Mouse (Mus musculus) intestine, postnatal 0 days (tissue): Measurements from ENCODE around the gene Npc1l1. TPM values are rescaled to one million over a fixed set of nuclear protein-coding genes. Genes with fewer than 3 reads are reported as not detected.
"Not testable (repeated sequence)": the region's sequence is repeated elsewhere in the genome, so short reads cannot be mapped to it uniquely, and the experiment has no call there.

ENCODE experiments used
- ATAC-seq: fragments of 200-750 bp; cut with Nextera tagmentation; 2 replicates; pipeline ENCODE4 v1.8.0; 2017; ENCODE audit warnings: mild to moderate bottlenecking, moderate TSS enrichment, moderate library complexity
- H3K27ac ChIP-seq: fragments of 300-500 bp; sonication (generic); 2 replicates; pipeline ENCODE4 v1.5.1; 2014; ENCODE audit warnings: mild to moderate bottlenecking, low read depth, low read length, moderate library complexity
- H3K27me3 ChIP-seq: fragments of 300-500 bp; sonication (generic); replicated peaks from 2 replicates; pipeline ENCODE4 v1.6.1; 2014; ENCODE audit warnings: low read length, mixed read lengths; ENCODE audit not compliant: control insufficient read depth, insufficient read depth
- H3K36me3 ChIP-seq: fragments of 300-500 bp; sonication (generic); 2 replicates; pipeline ENCODE4 v1.6.1; 2014; ENCODE audit warnings: mild to moderate bottlenecking, moderate library complexity; ENCODE audit not compliant: control insufficient read depth, insufficient read depth
- H3K4me1 ChIP-seq: fragments of 300-500 bp; sonication (generic); replicated peaks from 2 replicates; pipeline ENCODE4 v1.6.1; 2014; ENCODE audit warnings: antibody characterized with exemption, low read length, mixed read lengths; ENCODE audit not compliant: control insufficient read depth, insufficient read depth
- H3K4me2 ChIP-seq: fragments of 300-500 bp; sonication (generic); replicated peaks from 2 replicates; pipeline ENCODE4 v1.6.1; 2014; ENCODE audit warnings: low read depth, mild to moderate bottlenecking, moderate library complexity
- H3K4me3 ChIP-seq: fragments of 300-500 bp; sonication (generic); 2 replicates; pipeline ENCODE4 v1.5.1; 2014; ENCODE audit warnings: low read depth, low read length
- H3K9ac ChIP-seq: fragments of 300-500 bp; sonication (generic); 2 replicates; pipeline ENCODE4 v1.6.1; 2014; ENCODE audit warnings: mild to moderate bottlenecking, low read depth, low read length
- H3K9me3 ChIP-seq: fragments of 300-500 bp; sonication (generic); 2 replicates; pipeline ENCODE4 v1.6.1; 2016; ENCODE audit warnings: mixed run types; ENCODE audit not compliant: control insufficient read depth
- CTCF ChIP-seq: sonication (generic); IDR thresholded peaks from 2 replicates; pipeline ENCODE4 v1.5.1; 2016; ENCODE audit warnings: low read depth, mild to moderate bottlenecking, control low read depth, antibody characterized with exemption, moderate library complexity
- WGBS: fragments of 180-500 bp; shearing (Covaris S2); extraction: QIAGEN DNeasy Blood & Tissue Kit; methylation state at CpG from one replicate; pipeline ENCODE4 v1.1.7; 2014; 5-methylcytosine and 5-hydroxymethylcytosine counted together
- polyA plus RNA-seq: library from polyadenylated mRNA; unstranded; fragments of >200 nt; fragmentation: Nextera tagmentation; extraction: Ambion mirVana; gene quantifications from 2 replicates; pipeline ENCODE4 v1.2.1, GENCODE M21; 2015

The Npc1l1 gene
- polyA plus RNA-seq, 1 experiment from 2014 or later: 70.7 TPM

DNA sequence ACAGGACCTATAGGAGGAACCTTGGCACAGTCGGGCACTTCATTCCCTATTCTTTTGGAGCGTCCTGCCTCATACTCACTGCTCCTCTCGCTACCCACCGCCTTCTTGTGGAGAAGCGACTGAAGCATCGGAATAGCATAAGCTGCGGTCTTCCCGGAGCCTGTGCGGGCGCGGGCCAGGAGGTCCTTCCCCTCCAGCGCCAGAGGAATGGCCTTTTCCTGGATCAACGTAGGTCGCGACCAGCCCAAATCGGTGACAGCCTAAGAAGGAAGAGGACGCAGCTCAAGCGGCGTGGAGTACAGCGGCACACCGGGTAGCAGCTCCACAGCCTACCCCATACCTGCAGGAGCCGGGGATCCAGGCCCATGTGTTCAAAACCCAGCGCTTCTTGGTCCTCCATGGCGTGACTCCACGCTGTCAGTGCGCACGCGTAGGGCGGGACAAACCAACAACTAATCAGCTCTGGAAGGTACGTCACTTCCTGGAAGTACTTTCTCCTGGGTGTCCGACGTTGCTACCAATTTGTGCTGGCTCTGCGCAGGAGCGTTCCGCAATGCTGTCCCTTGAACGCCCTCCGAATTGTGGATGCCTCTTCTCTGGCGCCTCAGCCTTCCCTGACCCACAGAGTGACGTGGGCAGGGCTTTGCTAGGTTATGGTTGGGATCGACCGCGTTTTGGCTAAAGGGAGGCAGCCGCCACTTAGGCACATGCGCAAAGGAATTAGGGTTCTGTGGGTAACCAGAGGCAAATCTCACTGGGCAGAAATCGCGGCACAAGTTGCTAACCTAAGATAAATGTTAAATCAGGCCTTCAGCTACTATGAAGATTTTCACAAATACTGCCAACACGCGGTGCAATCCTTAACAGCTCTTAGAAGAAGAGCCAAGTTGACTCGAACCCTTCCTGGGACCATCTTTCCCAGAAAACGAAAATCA is 37.6 kb upstream of the Npc1l1 start, which contains the start of gene Ddx56:
Ddx56 (minus strand) TSS at position 453 of the 935 bp plus-strand sequence.
- ATAC-seq: peak; percentile 91
- peak within 1 kb of the TSS; percentile 94 for H3K27ac ChIP-seq
- H3K4me3 ChIP-seq: peak within 1 kb of the TSS; percentile 89
- peak within 1 kb of the TSS; percentile 81 for H3K9ac ChIP-seq
- peaks cover 4% of the 10 kb centered on the region; the same call in 1 of the 2 replicates for H3K4me1 ChIP-seq
- no peaks in the 10 kb centered on the region for H3K27me3 ChIP-seq
- 0 out of 2 replicates have a peak, but pooled peaks have one; percentile 1 for TF ChIP-seq CTCF
- H3K9me3 ChIP-seq: no peaks in the 10 kb centered on the region
- peaks cover 51% of the 10 kb centered on the region for H3K36me3 ChIP-seq
- WGBS: 1% methylated on average over 50 of the region's 50 CpGs
- peak within 1 kb of the TSS; percentile 84 for H3K4me2 ChIP-seq

DNA sequence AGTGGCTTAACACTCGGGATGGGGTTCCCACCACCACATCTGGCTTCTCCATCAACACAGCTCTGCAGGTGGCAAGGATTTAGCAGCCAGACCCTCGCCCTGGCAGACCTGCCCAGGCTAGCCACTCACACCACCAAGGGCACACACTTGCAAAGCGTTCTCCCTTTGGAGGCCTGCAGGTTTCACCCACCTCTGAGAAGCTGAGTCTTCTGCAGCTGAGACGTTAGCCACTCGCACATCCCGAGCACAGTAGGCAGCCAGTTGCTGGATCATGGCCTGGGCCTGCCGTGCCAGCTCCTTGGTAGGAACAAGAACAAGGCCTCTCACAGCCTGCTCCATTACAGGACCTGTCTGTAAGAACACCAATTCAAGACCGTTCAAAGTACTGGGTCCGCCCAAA is 36.7 kb upstream of the Npc1l1 start:
- Histone ChIP-seq H3K27me3 (no peaks in the 10 kb centered on the region), H3K9me3 (no peaks in the 10 kb centered on the region), H3K9ac (peak overlapping the region; percentile 81), H3K4me1 (peaks cover 4% of the 10 kb centered on the region; the same call in 1 of the 2 replicates), H3K4me2 (peak overlapping the region; percentile 84), H3K27ac (no peak overlapping the region), H3K36me3 (peaks cover 55% of the 10 kb centered on the region), H3K4me3 (peak overlapping the region; percentile 89)
- no peak for TF ChIP-seq CTCF
- 60% methylated on average over 9 of the region's 9 CpGs for WGBS
- ATAC-seq: no peak

DNA sequence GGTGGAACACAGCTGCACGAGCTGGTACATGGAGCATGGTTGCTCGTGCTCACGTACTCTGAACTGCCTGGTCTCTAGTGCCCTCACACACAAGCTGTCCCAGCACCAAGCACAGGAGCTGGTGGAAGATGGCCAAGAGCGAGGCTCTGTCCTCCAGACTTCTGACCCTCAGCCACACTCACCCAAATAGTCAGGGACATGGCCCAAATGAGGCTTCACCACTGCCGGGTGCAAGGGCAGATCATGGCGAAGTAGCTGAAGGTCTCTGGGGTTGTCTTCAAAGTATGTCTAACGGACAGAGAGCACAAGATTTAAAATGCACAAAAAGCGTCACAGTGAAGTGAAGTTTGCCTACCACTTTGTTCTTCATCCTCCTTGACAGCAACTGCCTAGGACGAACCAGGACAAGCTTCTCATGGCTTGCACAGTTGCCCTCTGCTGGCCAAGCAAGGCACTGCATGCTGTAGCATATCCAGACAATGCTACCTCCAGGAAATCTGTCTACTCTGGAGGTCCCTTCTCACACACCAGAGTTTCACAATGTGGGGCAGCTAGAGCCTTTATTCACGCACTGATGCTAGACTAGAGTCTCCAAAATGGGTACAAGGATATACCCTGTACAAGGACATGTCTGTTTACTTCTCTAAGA is 31.6 kb upstream of the Npc1l1 start:
- no peaks in the 10 kb centered on the region for H3K9me3 ChIP-seq
- H3K4me1 ChIP-seq: peaks cover 2% of the 10 kb centered on the region; the same call in 1 of the 2 replicates
- H3K27me3 ChIP-seq: no peaks in the 10 kb centered on the region
- 0 out of 2 replicates have a peak, but pooled peaks have one; percentile 28 for ATAC-seq
- no peak overlapping the region for H3K4me2 ChIP-seq
- no peak overlapping the region for H3K9ac ChIP-seq
- 75% methylated on average over 10 of the region's 10 CpGs for WGBS
- H3K27ac ChIP-seq: peak overlapping the region; percentile 17; the same call in 1 of the 2 replicates
- TF ChIP-seq CTCF: peak; percentile 98
- peaks cover 79% of the 10 kb centered on the region for H3K36me3 ChIP-seq
- no peak overlapping the region for H3K4me3 ChIP-seq

DNA sequence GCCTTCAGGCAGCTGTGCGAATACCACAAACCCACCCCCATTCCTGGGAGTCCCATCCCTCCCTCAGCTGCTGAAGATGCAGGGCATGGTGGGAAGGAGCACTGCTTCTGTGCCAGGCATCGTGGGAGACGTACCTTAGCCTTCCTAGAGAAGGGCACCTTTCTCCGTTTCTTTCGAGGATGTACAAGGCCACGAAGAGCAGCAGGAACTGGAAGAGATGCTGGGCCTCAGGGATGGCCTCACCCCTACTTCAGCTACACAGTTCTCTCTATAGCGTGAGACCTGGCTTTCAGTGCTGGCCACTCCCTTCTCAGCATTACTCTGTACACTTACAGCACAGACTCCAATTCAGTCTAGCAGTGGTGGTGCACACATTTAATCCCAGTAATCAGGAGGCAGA is 29.5 kb upstream of the Npc1l1 start:
- H3K9ac ChIP-seq: no peak overlapping the region
- peaks cover 64% of the 10 kb centered on the region for H3K36me3 ChIP-seq
- no peak overlapping the region for H3K4me2 ChIP-seq
- WGBS: 87% methylated on average over 7 of the region's 7 CpGs
- H3K27ac ChIP-seq: peak overlapping the region; percentile 28; the same call in 1 of the 2 replicates
- TF ChIP-seq CTCF: no peak
- no peaks in the 10 kb centered on the region for H3K4me1 ChIP-seq
- H3K27me3 ChIP-seq: no peaks in the 10 kb centered on the region
- ATAC-seq: no peak
- H3K9me3 ChIP-seq: no peaks in the 10 kb centered on the region
- H3K4me3 ChIP-seq: no peak overlapping the region

DNA sequence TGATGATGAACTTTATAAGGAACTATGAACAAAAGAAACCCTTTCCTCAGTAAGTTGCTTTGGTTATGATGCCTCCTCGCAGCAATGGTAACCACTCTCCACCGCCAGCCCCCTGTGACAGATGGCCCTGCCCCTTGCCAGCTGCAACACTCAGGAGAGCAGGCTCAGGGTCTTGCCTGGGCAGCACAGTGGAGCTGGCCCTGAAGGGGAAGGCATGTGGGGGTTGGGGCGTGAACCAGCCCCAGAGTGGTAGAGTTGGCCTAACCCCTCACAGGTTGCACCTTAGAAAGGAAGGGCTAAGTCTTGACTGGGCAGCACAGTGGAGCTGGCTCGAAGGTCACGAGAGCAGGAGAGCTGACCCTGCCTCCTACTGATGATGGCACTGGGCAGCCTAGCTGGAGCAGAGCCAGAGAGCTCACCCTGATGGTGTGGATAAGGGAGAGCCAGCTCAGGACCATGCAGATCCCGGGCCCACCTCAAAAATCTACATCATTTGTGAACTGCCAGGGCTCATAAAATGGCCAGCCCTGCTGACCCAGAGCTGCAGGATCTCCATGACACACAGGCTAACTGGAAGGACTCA is 26.6 kb upstream of the Npc1l1 start:
- Histone ChIP-seq H3K9ac (no peak overlapping the region), H3K27me3 (no peaks in the 10 kb centered on the region), H3K4me1 (0 out of 2 replicates have a peak, but pooled peaks cover 7% of the 10 kb centered on the region), H3K4me2 (no peak overlapping the region), H3K36me3 (peaks cover 36% of the 10 kb centered on the region), H3K27ac (no peak overlapping the region), H3K9me3 (no peaks in the 10 kb centered on the region), H3K4me3 (no peak overlapping the region)
- ATAC-seq: no peak
- no peak for TF ChIP-seq CTCF
- WGBS: 63% methylated on average over 6 of the region's 6 CpGs

DNA sequence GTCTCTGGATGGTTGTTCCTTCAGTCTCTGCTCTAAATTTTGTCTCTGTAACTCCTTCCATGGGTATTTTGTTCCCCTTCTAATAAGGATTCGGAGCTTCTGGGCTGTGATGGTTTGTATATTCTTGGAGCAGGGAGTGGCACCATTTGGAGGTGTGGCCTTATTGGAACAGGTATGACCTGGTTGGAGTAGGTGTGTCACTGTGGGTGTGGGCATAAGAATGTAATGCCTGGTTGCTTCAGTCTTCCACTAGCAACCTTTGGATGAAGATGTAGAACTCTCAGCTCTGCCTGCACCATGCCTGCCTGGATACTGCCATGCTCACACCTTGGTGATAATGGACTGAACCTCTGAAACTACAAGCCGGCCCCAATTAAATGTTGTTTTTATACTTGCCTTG is 24.7 kb upstream of the Npc1l1 start:
- not testable (repeated sequence) for H3K4me1 ChIP-seq, H3K9ac ChIP-seq, H3K9me3 ChIP-seq, H3K27ac ChIP-seq, H3K4me3 ChIP-seq, H3K27me3 ChIP-seq, H3K4me2 ChIP-seq
- ATAC-seq: peak; percentile 69
- 50% methylated on average over 2 of the region's 2 CpGs for WGBS
- H3K36me3 ChIP-seq: peaks cover 16% of the 10 kb centered on the region
